Mouse (Mus musculus) kidney, embryonic 15.5 days (tissue): ENCODE measurements at regions not wholly inside any gene's neighbourhood (a gene's known extent, or its start where the extent isn't known, plus 50 kb on each side); places are given as distances from the start of the nearest gene placed in this dataset.

Experiments
- ATAC-seq: fragments of 200-750 bp; cut with Nextera tagmentation; replicated peaks from 2 replicates; pipeline ENCODE4 v1.8.0; 2017; ENCODE audit warnings: moderate TSS enrichment; ENCODE audit not compliant: low FRiP score
- H3K27ac ChIP-seq: fragments of 300-500 bp; sonication (generic); 2 replicates; pipeline ENCODE4 v1.5.1; 2015; ENCODE audit warnings: mild to moderate bottlenecking, inconsistent platforms
- H3K27me3 ChIP-seq: fragments of 300-500 bp; sonication (generic); 2 replicates; pipeline ENCODE4 v1.6.1; 2015; ENCODE audit warnings: inconsistent platforms
- H3K36me3 ChIP-seq: fragments of 300-500 bp; sonication (generic); 2 replicates; pipeline ENCODE4 v1.6.1; 2015; ENCODE audit warnings: inconsistent platforms
- H3K4me1 ChIP-seq: fragments of 300-500 bp; sonication (generic); 2 replicates; pipeline ENCODE4 v1.6.1; 2015; ENCODE audit warnings: inconsistent platforms
- H3K4me2 ChIP-seq: fragments of 300-500 bp; sonication (generic); 2 replicates; pipeline ENCODE4 v1.6.1; 2015; ENCODE audit warnings: moderate library complexity, mild to moderate bottlenecking, inconsistent platforms
- H3K4me3 ChIP-seq: fragments of 300-500 bp; sonication (generic); replicated peaks from 2 replicates; pipeline ENCODE4 v1.5.1; 2015; ENCODE audit warnings: mild to moderate bottlenecking, inconsistent platforms
- H3K9ac ChIP-seq: fragments of 300-500 bp; sonication (generic); 2 replicates; pipeline ENCODE4 v1.6.1; 2015; ENCODE audit warnings: mild to moderate bottlenecking, inconsistent platforms
- H3K9me3 ChIP-seq: fragments of 300-500 bp; sonication (generic); replicated peaks from 2 replicates; pipeline ENCODE4 v1.6.1; 2016; ENCODE audit warnings: inconsistent platforms
- WGBS: fragments of 180-500 bp; shearing (Covaris S2); methylation state at CpG from one replicate; pipeline ENCODE4 v1.1.7; 2015; ENCODE audit warnings: mixed read lengths; 5-methylcytosine and 5-hydroxymethylcytosine counted together

- no peaks in the 10 kb centered on the region for H3K4me1 ChIP-seq
- H3K27me3 ChIP-seq = no peaks in the 10 kb centered on the region
- no peak overlapping the region for H3K4me3 ChIP-seq
- H3K27ac ChIP-seq = no peak overlapping the region
- 80% methylated on average over 4 of the region's 4 CpGs for WGBS
- H3K4me2 ChIP-seq = no peak overlapping the region
- no peak for ATAC-seq
- no peak overlapping the region for H3K9ac ChIP-seq
- no peaks in the 10 kb centered on the region for H3K36me3 ChIP-seq
- no peaks in the 10 kb centered on the region for H3K9me3 ChIP-seq
Measured at GRCm38 (mm10) chr1:76323592-76323991, 777.5 kb downstream of the Slc4a3 start.

GRCm38 (mm10) chr1:76336011-76336410 is 789.9 kb downstream of the Slc4a3 start:
- no peaks in the 10 kb centered on the region for H3K9me3 ChIP-seq
- no peaks in the 10 kb centered on the region for H3K27me3 ChIP-seq
- no peak overlapping the region for H3K27ac ChIP-seq
- H3K9ac ChIP-seq = no peak overlapping the region
- ATAC-seq = no peak
- no peaks in the 10 kb centered on the region for H3K36me3 ChIP-seq
- no peak overlapping the region for H3K4me3 ChIP-seq
- H3K4me2 ChIP-seq = no peak overlapping the region
- H3K4me1 ChIP-seq = no peaks in the 10 kb centered on the region

- H3K9me3 ChIP-seq = no peaks in the 10 kb centered on the region
Measured at GRCm38 (mm10) chr1:76362106-76362505, 816.0 kb downstream of the Slc4a3 start.

GRCm38 (mm10) chr1:76373931-76374330 is 827.9 kb downstream of the Slc4a3 start:
- no peaks in the 10 kb centered on the region for H3K4me1 ChIP-seq
- H3K9ac ChIP-seq = no peak overlapping the region
- no peaks in the 10 kb centered on the region for H3K9me3 ChIP-seq
- no peaks in the 10 kb centered on the region for H3K36me3 ChIP-seq
- H3K4me2 ChIP-seq = no peak overlapping the region
- H3K4me3 ChIP-seq = no peak overlapping the region
- H3K27me3 ChIP-seq = no peaks in the 10 kb centered on the region
- 42% methylated on average over 2 of the region's 2 CpGs for WGBS
- no peak for ATAC-seq
- no peak overlapping the region for H3K27ac ChIP-seq

More at GRCm38 (mm10) chr1:76362106-76362505, 816.0 kb downstream of the Slc4a3 start:
- no peak for ATAC-seq
- no peak overlapping the region for H3K9ac ChIP-seq
- H3K27me3 ChIP-seq = no peaks in the 10 kb centered on the region
- no peak overlapping the region for H3K4me2 ChIP-seq
- no peaks in the 10 kb centered on the region for H3K4me1 ChIP-seq
- H3K36me3 ChIP-seq = no peaks in the 10 kb centered on the region
- no peak overlapping the region for H3K27ac ChIP-seq
- 88% methylated on average over 8 of the region's 8 CpGs for WGBS
- H3K4me3 ChIP-seq = no peak overlapping the region

- H3K4me3 ChIP-seq = no peak overlapping the region
- no peak overlapping the region for H3K27ac ChIP-seq
- no peaks in the 10 kb centered on the region for H3K36me3 ChIP-seq
- H3K4me1 ChIP-seq = no peaks in the 10 kb centered on the region
- 72% methylated on average over 3 of the region's 3 CpGs for WGBS
- no peak overlapping the region for H3K4me2 ChIP-seq
- no peaks in the 10 kb centered on the region for H3K9me3 ChIP-seq
- no peak for ATAC-seq
- H3K27me3 ChIP-seq = no peaks in the 10 kb centered on the region
- H3K9ac ChIP-seq = no peak overlapping the region
Measured at GRCm38 (mm10) chr1:76378154-76378553, 832.1 kb downstream of the Slc4a3 start.

GRCm38 (mm10) chr1:76392536-76392935 is 846.5 kb downstream of the Slc4a3 start:
- no peak for ATAC-seq
- Histone ChIP-seq H3K27ac (no peak overlapping the region), H3K27me3 (no peaks in the 10 kb centered on the region), H3K9ac (no peak overlapping the region), H3K4me3 (no peak overlapping the region), H3K36me3 (no peaks in the 10 kb centered on the region), H3K4me2 (no peak overlapping the region), H3K9me3 (no peaks in the 10 kb centered on the region), H3K4me1 (peaks cover 3% of the 10 kb centered on the region; the same call in 1 of the 2 replicates)
- 61% methylated on average over 6 of the region's 6 CpGs for WGBS

- Histone ChIP-seq H3K9ac (no peak overlapping the region), H3K4me3 (no peak overlapping the region), H3K4me2 (no peak overlapping the region), H3K36me3 (no peaks in the 10 kb centered on the region), H3K9me3 (no peaks in the 10 kb centered on the region), H3K27me3 (no peaks in the 10 kb centered on the region), H3K4me1 (peaks cover 3% of the 10 kb centered on the region; the same call in 1 of the 2 replicates), H3K27ac (no peak overlapping the region)
- ATAC-seq = no peak
- 73% methylated on average over 8 of the region's 8 CpGs for WGBS
Measured at GRCm38 (mm10) chr1:76394038-76394437, 848.0 kb downstream of the Slc4a3 start.

- no peaks in the 10 kb centered on the region for H3K27me3 ChIP-seq
Measured at GRCm38 (mm10) chr1:76402854-76403253, 856.8 kb downstream of the Slc4a3 start.

GRCm38 (mm10) chr1:76404003-76404402 is 857.9 kb downstream of the Slc4a3 start:
- Histone ChIP-seq H3K27ac (no peak overlapping the region), H3K4me1 (no peaks in the 10 kb centered on the region), H3K4me2 (no peak overlapping the region), H3K9ac (no peak overlapping the region), H3K4me3 (no peak overlapping the region), H3K27me3 (no peaks in the 10 kb centered on the region), H3K36me3 (no peaks in the 10 kb centered on the region), H3K9me3 (no peaks in the 10 kb centered on the region)
- WGBS = 65% methylated on average over 4 of the region's 4 CpGs
- ATAC-seq = no peak

More at GRCm38 (mm10) chr1:76402854-76403253, 856.8 kb downstream of the Slc4a3 start:
- H3K27ac ChIP-seq = no peak overlapping the region
- no peak for ATAC-seq
- no peak overlapping the region for H3K4me3 ChIP-seq
- WGBS = 80% methylated on average over 2 of the region's 2 CpGs
- H3K4me2 ChIP-seq = no peak overlapping the region
- H3K9ac ChIP-seq = no peak overlapping the region
- no peaks in the 10 kb centered on the region for H3K36me3 ChIP-seq
- no peaks in the 10 kb centered on the region for H3K9me3 ChIP-seq
- no peaks in the 10 kb centered on the region for H3K4me1 ChIP-seq

GRCm38 (mm10) chr1:76410813-76411212 is 864.7 kb downstream of the Slc4a3 start:
- H3K27ac ChIP-seq = no peak overlapping the region
- no peak overlapping the region for H3K9ac ChIP-seq
- no peaks in the 10 kb centered on the region for H3K4me1 ChIP-seq
- 92% methylated on average over 4 of the region's 4 CpGs for WGBS
- H3K36me3 ChIP-seq = no peaks in the 10 kb centered on the region
- no peak for ATAC-seq
- no peak overlapping the region for H3K4me2 ChIP-seq
- H3K9me3 ChIP-seq = no peaks in the 10 kb centered on the region
- no peaks in the 10 kb centered on the region for H3K27me3 ChIP-seq
- H3K4me3 ChIP-seq = no peak overlapping the region

GRCm38 (mm10) chr1:76420525-76420924 is 874.5 kb downstream of the Slc4a3 start:
- Histone ChIP-seq H3K36me3 (no peaks in the 10 kb centered on the region), H3K9me3 (no peaks in the 10 kb centered on the region), H3K4me1 (no peaks in the 10 kb centered on the region), H3K9ac (no peak overlapping the region), H3K27ac (no peak overlapping the region), H3K4me2 (no peak overlapping the region), H3K27me3 (no peaks in the 10 kb centered on the region), H3K4me3 (no peak overlapping the region)
- ATAC-seq = no peak
- WGBS = 89% methylated on average over 9 of the region's 9 CpGs

- Histone ChIP-seq H3K27me3 (no peaks in the 10 kb centered on the region), H3K9me3 (no peaks in the 10 kb centered on the region), H3K36me3 (no peaks in the 10 kb centered on the region), H3K9ac (no peak overlapping the region), H3K27ac (no peak overlapping the region), H3K4me3 (no peak overlapping the region), H3K4me1 (no peaks in the 10 kb centered on the region), H3K4me2 (no peak overlapping the region)
- ATAC-seq = no peak
- WGBS = 77% methylated on average over 7 of the region's 7 CpGs
Measured at GRCm38 (mm10) chr1:76427439-76427838, 881.4 kb downstream of the Slc4a3 start.

GRCm38 (mm10) chr1:76430041-76430610 is 884.1 kb downstream of the Slc4a3 start:
- Histone ChIP-seq H3K36me3 (no peaks in the 10 kb centered on the region), H3K27ac (no peak overlapping the region), H3K9ac (no peak overlapping the region), H3K27me3 (no peaks in the 10 kb centered on the region), H3K4me3 (no peak overlapping the region), H3K4me1 (no peaks in the 10 kb centered on the region), H3K9me3 (no peaks in the 10 kb centered on the region), H3K4me2 (no peak overlapping the region)
- no peak for ATAC-seq
- whole genome bisulfite sequencing = 78% methylated on average over 6 of the region's 6 CpGs
